Mouse (Mus musculus) heart, embryonic 12.5 days (tissue): ENCODE data around the gene Eif2s1. TPM values are rescaled to one million over a fixed set of nuclear protein-coding genes. Genes with fewer than 3 reads are reported as not detected.

Experiments
- ATAC-seq: fragments of 200-750 bp; cut with Nextera tagmentation; 2 replicates; pipeline ENCODE4 v1.8.0; 2017; ENCODE audit warnings: moderate TSS enrichment, moderate library complexity; ENCODE audit not compliant: insufficient number of reproducible peaks, low FRiP score
- H3K27ac ChIP-seq: fragments of 300-500 bp; sonication (generic); 2 replicates; pipeline ENCODE4 v1.5.1; 2016; ENCODE audit warnings: mild to moderate bottlenecking, moderate library complexity; ENCODE audit not compliant: poor library complexity, severe bottlenecking
- H3K27me3 ChIP-seq: fragments of 300-500 bp; sonication (generic); replicated peaks from 2 replicates; pipeline ENCODE4 v1.6.1; 2016; ENCODE audit warnings: mild to moderate bottlenecking, moderate library complexity
- H3K36me3 ChIP-seq: fragments of 300-500 bp; sonication (generic); 2 replicates; pipeline ENCODE4 v1.6.1; 2016; ENCODE audit warnings: mild to moderate bottlenecking, moderate library complexity
- H3K4me1 ChIP-seq: fragments of 300-500 bp; sonication (generic); replicated peaks from 2 replicates; pipeline ENCODE4 v1.6.1; 2016; ENCODE audit warnings: mild to moderate bottlenecking
- H3K4me2 ChIP-seq: fragments of 300-500 bp; sonication (generic); 2 replicates; pipeline ENCODE4 v1.6.1; 2016; ENCODE audit warnings: mild to moderate bottlenecking, moderate library complexity
- H3K4me3 ChIP-seq: fragments of 300-500 bp; sonication (generic); 2 replicates; pipeline ENCODE4 v1.5.1; 2016; ENCODE audit warnings: mild to moderate bottlenecking
- H3K9ac ChIP-seq: fragments of 300-500 bp; sonication (generic); 2 replicates; pipeline ENCODE4 v1.6.1; 2016; ENCODE audit warnings: mild to moderate bottlenecking, moderate library complexity
- H3K9me3 ChIP-seq: fragments of 300-500 bp; sonication (generic); replicated peaks from 2 replicates; pipeline ENCODE4 v1.6.1; 2016; ENCODE audit warnings: mild to moderate bottlenecking, moderate library complexity
- WGBS: fragments of 180-500 bp; shearing (Covaris S2); methylation state at CpG from one replicate; pipeline ENCODE4 v1.1.7; 2016; 5-methylcytosine and 5-hydroxymethylcytosine counted together
- polyA plus RNA-seq: library from polyadenylated mRNA; unstranded; fragments of >200 nt; fragmentation: Nextera tagmentation; extraction: Ambion mirVana; gene quantifications from 2 replicates; pipeline ENCODE4 v1.2.1, GENCODE M21; 2016

Gene Eif2s1
- polyA plus RNA-seq, 1 experiment from 2014 or later, result 160 TPM

- WGBS, result 56% methylated on average over 4 of the region's 4 CpGs
- Histone ChIP-seq H3K36me3 (no peaks in the 10 kb centered on the region), H3K4me2 (no peak overlapping the region), H3K27me3 (0 out of 2 replicates have a peak, but pooled peaks cover 3% of the 10 kb centered on the region), H3K4me3 (no peak overlapping the region), H3K4me1 (peaks cover 22% of the 10 kb centered on the region), H3K9me3 (no peaks in the 10 kb centered on the region), H3K9ac (no peak overlapping the region), H3K27ac (no peak overlapping the region)
- no peak for ATAC-seq
Measured at GRCm38 (mm10) chr12:78936494-78936893, 74.9 kb downstream of the Eif2s1 start.

Other genes starting within 250 kb of the Eif2s1 start
- not detected in 2 replicates for gene Fam71d, start 170.3 kb upstream of the Eif2s1 start, polyA plus RNA-seq
- gene Mpp5, start 112.9 kb upstream of the Eif2s1 start, polyA plus RNA-seq, result 21.5 and 22.5 TPM in 2 replicates
- 72.5 and 79.9 TPM in 2 replicates for gene Atp6v1d, start 181 bp upstream of the Eif2s1 start, polyA plus RNA-seq
- gene Plek2, start 45.1 kb downstream of the Eif2s1 start, polyA plus RNA-seq, result 9.9 and 11.3 TPM in 2 replicates
- gene Tmem229b, start 145.8 kb downstream of the Eif2s1 start, polyA plus RNA-seq, result 2.9 and 3.4 TPM in 2 replicates
- gene Plekhh1, start 167.3 kb downstream of the Eif2s1 start, polyA plus RNA-seq, result 5.3 and 5.8 TPM in 2 replicates
- 16.8 and 17.4 TPM in 2 replicates for gene Pigh, start 227.8 kb downstream of the Eif2s1 start, polyA plus RNA-seq